Mouse (Mus musculus) midbrain, embryonic 12.5 days (tissue): ENCODE results near the gene Actr1b. TPM values are rescaled to one million over a fixed set of nuclear protein-coding genes. Genes with fewer than 3 reads are reported as not detected.
A peak's percentile ranks its signal among the peaks of the same experiment; 100 is the strongest.

Source experiments
- ATAC-seq: fragments of 200-750 bp; cut with Nextera tagmentation; 2 replicates; pipeline ENCODE4 v1.8.0; 2017; ENCODE audit warnings: low read depth, moderate TSS enrichment, moderate library complexity; ENCODE audit not compliant: low FRiP score
- H3K27ac ChIP-seq: fragments of 300-500 bp; sonication (generic); replicated peaks from 2 replicates; pipeline ENCODE4 v1.5.1; 2016; ENCODE audit warnings: mild to moderate bottlenecking
- H3K27me3 ChIP-seq: fragments of 300-500 bp; sonication (generic); 2 replicates; pipeline ENCODE4 v1.6.1; 2016; ENCODE audit warnings: mild to moderate bottlenecking
- H3K36me3 ChIP-seq: fragments of 300-500 bp; sonication (generic); 2 replicates; pipeline ENCODE4 v1.6.1; 2016
- H3K4me1 ChIP-seq: fragments of 300-500 bp; sonication (generic); 2 replicates; pipeline ENCODE4 v1.6.1; 2016
- H3K4me2 ChIP-seq: fragments of 300-500 bp; sonication (generic); replicated peaks from 2 replicates; pipeline ENCODE4 v1.6.1; 2016; ENCODE audit warnings: mild to moderate bottlenecking, moderate library complexity
- H3K4me3 ChIP-seq: fragments of 300-500 bp; sonication (generic); 2 replicates; pipeline ENCODE4 v1.5.1; 2016; ENCODE audit warnings: mild to moderate bottlenecking
- H3K9ac ChIP-seq: fragments of 300-500 bp; sonication (generic); replicated peaks from 2 replicates; pipeline ENCODE4 v1.6.1; 2016; ENCODE audit warnings: mild to moderate bottlenecking, moderate library complexity
- H3K9me3 ChIP-seq: fragments of 300-500 bp; sonication (generic); 2 replicates; pipeline ENCODE4 v1.6.1; 2016; ENCODE audit warnings: mild to moderate bottlenecking
- WGBS: fragments of 180-500 bp; shearing (Covaris S2); methylation state at CpG from one replicate; pipeline ENCODE4 v1.1.7; 2016; 5-methylcytosine and 5-hydroxymethylcytosine counted together
- polyA plus RNA-seq: library from polyadenylated mRNA; unstranded; fragments of >200 nt; fragmentation: Nextera tagmentation; extraction: Ambion mirVana; gene quantifications from 2 replicates; pipeline ENCODE4 v1.2.1, GENCODE M21; 2016

Actr1b gene
- polyA plus RNA-seq, 1 experiment from 2014 or later, result 118 TPM

DNA sequence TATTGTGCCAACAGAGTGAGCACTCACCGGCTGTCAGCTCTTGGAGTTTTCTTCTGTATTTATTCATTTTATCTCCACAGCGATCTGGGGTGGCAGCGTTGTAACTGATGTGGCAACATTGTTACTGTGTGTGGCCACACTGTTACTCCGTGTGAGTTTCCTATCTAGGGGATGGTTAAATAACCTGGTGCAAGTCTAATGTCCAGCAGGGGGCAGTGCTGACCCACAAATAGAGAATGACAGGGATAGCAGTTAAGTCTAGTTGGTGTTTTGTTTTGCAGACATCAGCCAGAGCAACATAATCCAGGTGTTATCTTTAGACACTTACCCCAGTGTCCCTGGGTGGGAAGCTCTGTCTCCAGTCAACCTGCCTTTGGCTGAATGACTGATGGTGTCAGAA lies 23.1 kb upstream of the Actr1b start:
- H3K27ac ChIP-seq, result no peak overlapping the region
- no peak overlapping the region for H3K9ac ChIP-seq
- H3K4me2 ChIP-seq, result no peak overlapping the region
- H3K9me3 ChIP-seq, result no peaks in the 10 kb centered on the region
- no peaks in the 10 kb centered on the region for H3K4me1 ChIP-seq
- no peak overlapping the region for H3K4me3 ChIP-seq
- 0 out of 2 replicates have a peak, but pooled peaks cover 5% of the 10 kb centered on the region for H3K27me3 ChIP-seq
- WGBS, result 13% methylated on average over 4 of the region's 4 CpGs
- no peaks in the 10 kb centered on the region for H3K36me3 ChIP-seq
- no peak for ATAC-seq

DNA sequence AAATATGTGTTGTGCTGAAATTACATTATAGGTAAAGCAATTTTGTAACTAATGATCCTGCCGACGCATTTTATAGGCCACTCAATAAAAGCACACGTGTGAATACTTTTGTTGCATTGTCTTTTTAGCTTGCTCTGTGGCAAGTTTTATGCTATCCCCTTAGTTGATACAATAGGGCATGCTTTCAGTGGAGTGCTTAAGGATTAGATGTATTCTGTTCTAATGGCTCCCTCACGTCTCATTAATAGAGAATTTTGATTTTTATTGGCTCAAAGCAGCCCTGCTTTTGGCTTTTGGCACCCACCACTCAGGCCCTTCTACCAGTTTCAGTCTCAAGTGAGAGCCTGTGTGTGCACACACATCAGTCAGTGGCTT lies 9.8 kb upstream of the Actr1b start:
- 74% methylated on average over 4 of the region's 4 CpGs for WGBS
- Histone ChIP-seq H3K4me3 (no peak overlapping the region), H3K4me1 (no peaks in the 10 kb centered on the region), H3K36me3 (no peaks in the 10 kb centered on the region), H3K27ac (no peak overlapping the region), H3K27me3 (no peaks in the 10 kb centered on the region), H3K4me2 (no peak overlapping the region), H3K9me3 (no peaks in the 10 kb centered on the region), H3K9ac (no peak overlapping the region)
- ATAC-seq, result no peak

DNA sequence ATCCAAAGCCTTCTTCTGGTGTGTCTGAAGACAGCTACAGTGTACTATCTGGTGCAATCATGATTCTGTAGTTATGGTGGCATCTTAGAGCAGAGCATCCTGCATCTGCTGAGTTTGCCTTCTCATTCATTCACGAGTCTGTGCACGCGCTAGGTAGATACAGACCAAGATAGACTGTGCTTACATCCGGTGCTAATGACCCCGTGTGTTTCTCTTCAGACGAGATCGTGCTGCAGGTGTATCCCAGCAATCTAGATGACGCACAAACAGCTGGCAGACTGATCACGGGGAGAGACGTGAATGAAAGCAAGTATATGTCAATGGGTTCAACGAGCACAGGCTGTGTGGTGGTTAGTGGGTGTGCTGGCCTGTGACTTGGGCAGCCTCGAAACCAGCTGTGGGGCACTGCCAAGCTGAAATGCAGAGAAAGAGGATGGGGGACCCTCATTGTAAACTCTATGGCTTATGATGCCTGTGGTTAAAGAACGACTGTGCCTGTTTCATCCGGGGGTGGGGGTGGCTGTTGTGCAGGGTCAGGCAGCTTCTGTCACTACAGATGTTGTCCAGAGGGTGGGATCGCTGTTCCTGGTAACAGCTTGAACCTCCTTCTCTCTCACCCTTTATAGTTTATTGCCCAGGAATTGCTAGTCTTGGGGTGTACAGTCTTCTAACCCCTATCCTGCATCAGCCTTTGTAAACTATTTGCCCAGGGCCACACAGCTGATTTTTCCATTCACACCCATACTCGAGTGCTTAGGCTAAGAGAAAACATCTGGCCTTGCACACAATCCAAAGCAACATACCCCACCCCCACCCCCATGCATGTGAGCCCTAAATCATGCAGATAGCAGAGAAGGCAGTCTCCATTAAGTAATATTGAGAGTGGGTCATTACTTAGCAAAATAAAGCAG lies 9.2 kb upstream of the Actr1b start:
- Histone ChIP-seq H3K9ac (no peak overlapping the region), H3K27me3 (no peaks in the 10 kb centered on the region), H3K4me2 (no peak overlapping the region), H3K9me3 (no peaks in the 10 kb centered on the region), H3K27ac (no peak overlapping the region), H3K36me3 (no peaks in the 10 kb centered on the region), H3K4me3 (no peak overlapping the region), H3K4me1 (no peaks in the 10 kb centered on the region)
- ATAC-seq, result no peak
- 81% methylated on average over 16 of the region's 16 CpGs for WGBS

DNA sequence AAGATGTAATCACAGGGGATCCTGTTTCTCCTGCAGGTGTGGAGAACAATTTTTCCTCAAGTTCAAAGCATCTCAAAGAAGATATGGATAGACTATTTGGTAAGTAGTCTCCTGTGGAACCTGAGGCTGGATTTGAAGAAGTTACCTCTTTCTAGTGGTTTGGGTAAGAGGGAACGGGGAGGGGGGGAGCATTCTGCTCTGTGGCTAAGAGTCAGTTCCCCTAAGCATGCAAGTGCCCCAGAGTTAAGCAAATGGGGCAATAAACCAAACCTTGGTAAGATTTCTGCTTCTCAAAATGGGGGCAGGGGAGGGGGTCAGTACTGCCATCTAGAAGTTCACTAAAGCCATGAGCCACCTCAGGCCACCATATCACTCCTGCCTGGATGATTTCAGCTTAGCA lies 4.6 kb upstream of the Actr1b start:
- no peak overlapping the region for H3K9ac ChIP-seq
- no peaks in the 10 kb centered on the region for H3K4me1 ChIP-seq
- no peaks in the 10 kb centered on the region for H3K27me3 ChIP-seq
- no peak overlapping the region for H3K27ac ChIP-seq
- no peak overlapping the region for H3K4me2 ChIP-seq
- no peak overlapping the region for H3K4me3 ChIP-seq
- H3K9me3 ChIP-seq, result no peaks in the 10 kb centered on the region
- ATAC-seq, result no peak
- 90% methylated on average over 1 of the region's 1 CpGs for WGBS
- no peaks in the 10 kb centered on the region for H3K36me3 ChIP-seq

GRCm38 (mm10) chr1:36711104-36711503 lies 3.1 kb downstream of the Actr1b start:
- H3K4me3 ChIP-seq, result no peak overlapping the region
- no peak overlapping the region for H3K4me2 ChIP-seq
- 91% methylated on average over 2 of the region's 2 CpGs for WGBS
- peaks cover 13% of the 10 kb centered on the region for H3K36me3 ChIP-seq
- H3K27ac ChIP-seq, result no peak overlapping the region
- no peak overlapping the region for H3K9ac ChIP-seq
- no peak for ATAC-seq
- H3K9me3 ChIP-seq, result no peaks in the 10 kb centered on the region
- H3K4me1 ChIP-seq, result peaks cover 18% of the 10 kb centered on the region
- H3K27me3 ChIP-seq, result 0 out of 2 replicates have a peak, but pooled peaks cover 3% of the 10 kb centered on the region

DNA sequence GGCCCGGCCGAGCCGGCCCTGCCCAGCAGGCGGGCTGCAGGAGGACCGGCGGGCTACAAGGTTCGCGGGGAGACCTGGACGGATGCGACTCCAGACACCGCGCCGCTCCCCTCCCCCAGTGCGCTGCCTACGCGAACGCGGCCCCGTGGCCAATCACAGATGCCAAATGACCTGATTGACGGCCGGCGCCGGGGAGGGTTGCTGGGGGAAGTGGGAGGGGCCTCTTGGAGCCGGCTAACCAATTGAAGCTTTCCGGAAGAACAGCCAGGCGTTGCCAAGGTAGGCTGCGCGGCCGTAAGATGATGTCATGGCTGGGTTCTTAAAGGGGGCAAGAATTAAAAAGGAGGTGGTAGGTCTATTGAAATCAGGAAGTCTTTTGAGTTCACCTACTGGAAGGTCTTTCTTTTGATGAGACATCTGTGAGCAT lies 4.4 kb downstream of the Actr1b start, which contains the start of gene 4933424G06Rik:
Gene 4933424G06Rik, plus strand, starts transcription at position 296 of the 427 bp plus-strand sequence.
- H3K4me3 ChIP-seq, result peak within 1 kb of the TSS; percentile 81
- peaks cover 25% of the 10 kb centered on the region for H3K36me3 ChIP-seq
- no peaks in the 10 kb centered on the region for H3K9me3 ChIP-seq
- H3K4me1 ChIP-seq, result peaks cover 18% of the 10 kb centered on the region
- under 1% methylated on average over 27 of the region's 29 CpGs for WGBS
- peak within 1 kb of the TSS; percentile 89 for H3K9ac ChIP-seq
- H3K27ac ChIP-seq, result peak within 1 kb of the TSS; percentile 77
- H3K27me3 ChIP-seq, result 0 out of 2 replicates have a peak, but pooled peaks cover 3% of the 10 kb centered on the region
- peak within 1 kb of the TSS; percentile 81 for H3K4me2 ChIP-seq
- ATAC-seq, result peak; percentile 98

DNA sequence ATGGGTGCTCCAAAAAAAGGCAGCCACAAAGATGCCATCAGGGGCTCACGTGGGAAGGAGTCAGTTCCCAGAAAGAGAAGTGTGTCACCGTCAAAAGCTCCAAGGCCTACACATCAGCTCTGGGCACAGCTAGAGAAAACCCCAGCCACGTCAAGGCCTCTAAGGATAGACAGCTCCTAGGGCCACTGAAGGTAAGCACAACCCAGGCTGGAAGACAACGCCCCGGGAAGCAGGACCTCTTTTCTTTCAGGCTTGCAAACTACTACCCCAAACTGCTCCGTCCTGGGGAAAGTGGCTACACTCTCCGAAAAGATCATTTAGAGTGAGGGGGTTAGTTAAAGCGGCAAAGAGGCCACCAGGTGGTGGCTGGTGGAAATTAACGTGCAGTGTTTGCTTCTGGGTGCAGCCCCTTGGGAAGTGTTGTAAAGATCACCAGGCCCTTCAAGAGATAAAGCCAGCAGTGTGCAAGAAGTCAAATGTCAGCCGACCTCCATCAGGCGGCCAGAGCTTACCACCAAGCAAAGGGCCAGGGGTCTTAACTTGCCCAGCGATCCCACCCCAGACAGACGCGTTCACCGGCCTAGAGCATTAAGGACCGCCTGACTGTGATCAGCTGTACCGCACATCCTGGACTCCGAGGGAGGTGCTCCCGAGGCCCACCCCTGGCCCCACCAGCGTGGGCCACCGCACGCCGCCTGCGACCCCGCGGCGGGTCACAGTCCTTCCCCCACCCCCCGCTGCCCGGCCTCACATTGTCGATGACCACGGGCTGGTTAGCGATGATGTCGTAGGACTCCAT lies 5.0 kb downstream of the Actr1b start:
- H3K4me1 ChIP-seq, result peaks cover 18% of the 10 kb centered on the region
- no peaks in the 10 kb centered on the region for H3K9me3 ChIP-seq
- 0 out of 2 replicates have a peak, but pooled peaks cover 3% of the 10 kb centered on the region for H3K27me3 ChIP-seq
- peak overlapping the region; percentile 81 for H3K4me3 ChIP-seq
- under 1% methylated on average over 33 of the region's 33 CpGs for WGBS
- peak overlapping the region; percentile 77 for H3K27ac ChIP-seq
- H3K36me3 ChIP-seq, result peaks cover 31% of the 10 kb centered on the region
- H3K9ac ChIP-seq, result peak overlapping the region; percentile 89
- peak overlapping the region; percentile 81 for H3K4me2 ChIP-seq
- peak; percentile 86 for ATAC-seq

DNA sequence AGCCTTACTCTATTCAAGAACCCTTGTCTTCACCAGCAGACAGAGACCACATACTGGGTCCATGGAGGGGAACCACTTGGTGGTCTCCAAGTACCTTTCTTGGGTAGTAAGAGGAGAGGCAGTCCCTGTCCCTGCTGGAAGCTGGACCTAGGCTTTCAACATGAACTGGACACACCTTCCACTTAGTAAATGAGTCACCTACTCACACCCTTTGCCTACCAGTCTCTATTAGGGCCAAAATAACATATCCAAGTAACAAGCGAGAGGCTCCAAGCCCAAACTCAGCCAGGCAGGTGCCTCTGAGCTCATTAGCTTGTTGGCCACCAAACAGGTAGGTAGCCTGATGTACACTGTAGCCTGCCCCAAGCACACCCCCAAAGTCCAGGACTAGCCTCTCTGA lies 5.6 kb downstream of the Actr1b start:
- Histone ChIP-seq H3K4me1 (peaks cover 18% of the 10 kb centered on the region), H3K4me3 (peak overlapping the region; percentile 81), H3K9ac (peak overlapping the region; percentile 89), H3K27me3 (0 out of 2 replicates have a peak, but pooled peaks cover 3% of the 10 kb centered on the region), H3K27ac (no peak overlapping the region), H3K36me3 (peaks cover 38% of the 10 kb centered on the region), H3K9me3 (no peaks in the 10 kb centered on the region), H3K4me2 (peak overlapping the region; percentile 81)
- ATAC-seq, result no peak
- WGBS, result 88% methylated on average over 1 of the region's 1 CpGs

DNA sequence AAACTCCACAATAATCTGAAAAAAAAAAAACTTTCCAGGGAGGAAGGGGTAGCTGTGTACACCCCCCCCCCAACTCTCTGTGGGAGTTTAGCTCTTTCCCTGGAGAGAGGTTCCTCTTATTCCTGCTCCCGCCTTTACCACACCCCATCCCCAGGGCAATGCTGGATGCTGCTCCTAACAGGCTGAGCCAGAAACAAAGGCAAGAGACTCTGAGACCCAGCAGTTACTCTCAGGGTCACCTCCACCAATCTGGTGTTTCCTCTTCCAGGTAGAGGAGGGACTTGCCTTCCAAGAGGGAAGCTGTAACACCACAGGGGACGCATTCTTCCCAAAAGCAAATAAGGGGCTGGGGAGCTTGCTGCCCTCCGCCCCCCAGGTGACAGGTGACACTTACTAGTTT lies 6.4 kb downstream of the Actr1b start:
- Histone ChIP-seq H3K27ac (no peak overlapping the region), H3K9me3 (no peaks in the 10 kb centered on the region), H3K27me3 (0 out of 2 replicates have a peak, but pooled peaks cover 3% of the 10 kb centered on the region), H3K9ac (no peak overlapping the region), H3K4me2 (no peak overlapping the region), H3K36me3 (peaks cover 46% of the 10 kb centered on the region), H3K4me1 (peaks cover 18% of the 10 kb centered on the region), H3K4me3 (no peak overlapping the region)
- no peak for ATAC-seq
- WGBS, result 78% methylated on average over 3 of the region's 3 CpGs

DNA sequence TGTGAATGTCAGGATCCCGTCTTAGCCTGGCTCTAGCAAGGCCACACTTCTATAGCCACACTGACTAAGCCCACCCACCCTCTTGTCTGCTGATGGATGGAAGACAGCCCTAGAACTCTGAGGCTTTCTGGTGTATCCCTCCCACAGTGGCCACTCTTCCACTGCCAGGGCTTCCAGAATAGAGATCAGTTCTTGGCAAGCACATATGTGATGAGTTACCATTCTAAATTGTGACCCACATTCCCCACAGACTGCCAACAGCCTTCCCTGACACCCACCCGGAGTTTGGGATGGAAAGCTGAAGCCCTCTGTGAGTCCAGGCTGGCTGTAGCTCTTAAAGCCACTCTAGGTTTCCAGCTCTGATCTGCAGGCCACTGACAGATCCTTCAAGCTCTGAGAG lies 7.1 kb downstream of the Actr1b start:
- Histone ChIP-seq H3K9ac (no peak overlapping the region), H3K4me2 (no peak overlapping the region), H3K4me1 (peaks cover 18% of the 10 kb centered on the region), H3K9me3 (no peaks in the 10 kb centered on the region), H3K27me3 (0 out of 2 replicates have a peak, but pooled peaks cover 3% of the 10 kb centered on the region), H3K36me3 (peaks cover 52% of the 10 kb centered on the region), H3K4me3 (no peak overlapping the region), H3K27ac (no peak overlapping the region)
- 91% methylated on average over 2 of the region's 2 CpGs for WGBS
- ATAC-seq, result no peak

GRCm38 (mm10) chr1:36697030-36697429 lies 17.2 kb downstream of the Actr1b start:
- no peaks in the 10 kb centered on the region for H3K27me3 ChIP-seq
- H3K4me3 ChIP-seq, result no peak overlapping the region
- WGBS, result 77% methylated on average over 5 of the region's 5 CpGs
- H3K36me3 ChIP-seq, result peaks cover 59% of the 10 kb centered on the region
- ATAC-seq, result no peak
- H3K9me3 ChIP-seq, result no peaks in the 10 kb centered on the region
- no peak overlapping the region for H3K27ac ChIP-seq
- peaks cover 6% of the 10 kb centered on the region for H3K4me1 ChIP-seq
- H3K4me2 ChIP-seq, result no peak overlapping the region
- no peak overlapping the region for H3K9ac ChIP-seq

- H3K4me2 ChIP-seq, result no peak overlapping the region
- H3K4me3 ChIP-seq, result no peak overlapping the region
- H3K27me3 ChIP-seq, result no peaks in the 10 kb centered on the region
- 70% methylated on average over 6 of the region's 6 CpGs for WGBS
- peaks cover 53% of the 10 kb centered on the region for H3K36me3 ChIP-seq
- no peak overlapping the region for H3K27ac ChIP-seq
- H3K4me1 ChIP-seq, result peaks cover 9% of the 10 kb centered on the region
- H3K9me3 ChIP-seq, result no peaks in the 10 kb centered on the region
- no peak overlapping the region for H3K9ac ChIP-seq
- ATAC-seq, result no peak
Observed at GRCm38 (mm10) chr1:36696411-36696810, 17.8 kb downstream of the Actr1b start.
